Mouse (Mus musculus): ENCODE data around the gene Cbl.
"Not testable (repeated sequence)": the region's sequence is repeated elsewhere in the genome, so short reads cannot be mapped to it uniquely, and the experiment has no call there.

The Cbl gene

DNA sequence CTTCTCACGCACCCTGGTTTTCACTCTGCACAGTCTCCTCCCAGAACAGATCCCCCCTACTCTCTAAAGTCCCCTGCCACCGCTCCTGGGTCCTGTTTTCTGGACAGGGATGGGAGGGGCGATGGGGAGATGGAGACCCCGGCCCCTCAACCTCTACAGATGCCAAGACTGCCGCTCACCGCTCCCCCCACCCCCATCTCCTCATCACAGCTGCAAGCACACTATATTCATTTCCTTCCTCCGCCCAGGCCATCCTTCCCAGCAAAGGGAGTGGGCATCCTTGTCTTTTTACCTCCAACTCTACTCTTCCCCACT lies 102.6 kb downstream of the Cbl start:
- peak; percentile 29 for DNase-seq (ENCODE audit: extremely low spot score, low spot score)

GRCm38 (mm10) chr9:44130581-44131275 lies 103.1 kb downstream of the Cbl start:
- DNase-seq (ENCODE audit: extremely low spot score, low spot score) = peak; percentile 61

- peak; percentile 74 for DNase-seq (ENCODE audit: extremely low spot score, low spot score)
These were observed 103.8 kb downstream of the Cbl start for GRCm38 (mm10) chr9:44130034-44130433.

GRCm38 (mm10) chr9:44129633-44130032 lies 104.2 kb downstream of the Cbl start:
- DNase-seq (ENCODE audit: extremely low spot score, low spot score) = no peak

DNA sequence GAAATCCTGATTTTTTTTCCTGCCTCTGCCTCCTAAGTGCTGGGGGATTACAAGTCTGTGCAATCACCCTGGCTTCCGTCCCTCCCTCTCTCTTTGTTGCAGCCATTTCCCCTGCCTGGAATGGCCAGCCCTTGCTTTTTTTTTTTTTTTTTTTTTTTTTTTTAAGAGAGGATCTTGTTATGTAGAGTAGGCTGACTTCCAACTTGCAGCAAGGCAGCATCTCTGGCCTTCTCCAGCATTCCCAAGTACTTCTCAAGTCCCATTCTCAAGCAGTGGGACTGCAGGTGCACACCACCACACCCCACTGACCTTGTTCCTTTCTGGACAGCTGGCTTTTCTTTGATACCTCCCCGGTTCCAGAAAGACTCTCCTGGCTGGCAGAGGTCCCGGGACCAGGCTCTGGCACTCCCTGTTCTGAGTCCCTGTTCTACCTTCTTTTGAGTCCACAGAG lies 106.5 kb downstream of the Cbl start:
- DNase-seq (ENCODE audit: extremely low spot score, low spot score) = peak; percentile 11

DNA sequence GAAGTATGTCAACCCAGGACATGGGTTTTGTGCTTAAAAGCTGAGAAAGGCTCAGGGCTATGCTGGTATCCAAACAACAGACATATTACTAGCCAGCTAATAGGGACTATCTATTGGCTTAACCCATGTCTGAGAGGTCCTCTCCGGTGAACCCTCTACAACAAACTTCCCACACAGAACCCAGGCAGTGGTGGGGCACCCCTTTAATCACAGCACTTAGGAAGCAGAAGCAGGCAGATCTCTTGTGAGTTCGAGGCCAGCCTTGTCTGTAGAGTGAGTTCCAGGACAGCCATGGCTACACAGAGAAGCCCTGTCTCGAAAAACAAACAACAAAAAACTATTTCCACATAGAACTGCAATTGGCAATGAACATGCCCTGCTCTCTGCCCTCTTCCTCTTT lies 107.1 kb downstream of the Cbl start:
- peak; percentile 12 for DNase-seq (ENCODE audit: extremely low spot score, low spot score)

DNA sequence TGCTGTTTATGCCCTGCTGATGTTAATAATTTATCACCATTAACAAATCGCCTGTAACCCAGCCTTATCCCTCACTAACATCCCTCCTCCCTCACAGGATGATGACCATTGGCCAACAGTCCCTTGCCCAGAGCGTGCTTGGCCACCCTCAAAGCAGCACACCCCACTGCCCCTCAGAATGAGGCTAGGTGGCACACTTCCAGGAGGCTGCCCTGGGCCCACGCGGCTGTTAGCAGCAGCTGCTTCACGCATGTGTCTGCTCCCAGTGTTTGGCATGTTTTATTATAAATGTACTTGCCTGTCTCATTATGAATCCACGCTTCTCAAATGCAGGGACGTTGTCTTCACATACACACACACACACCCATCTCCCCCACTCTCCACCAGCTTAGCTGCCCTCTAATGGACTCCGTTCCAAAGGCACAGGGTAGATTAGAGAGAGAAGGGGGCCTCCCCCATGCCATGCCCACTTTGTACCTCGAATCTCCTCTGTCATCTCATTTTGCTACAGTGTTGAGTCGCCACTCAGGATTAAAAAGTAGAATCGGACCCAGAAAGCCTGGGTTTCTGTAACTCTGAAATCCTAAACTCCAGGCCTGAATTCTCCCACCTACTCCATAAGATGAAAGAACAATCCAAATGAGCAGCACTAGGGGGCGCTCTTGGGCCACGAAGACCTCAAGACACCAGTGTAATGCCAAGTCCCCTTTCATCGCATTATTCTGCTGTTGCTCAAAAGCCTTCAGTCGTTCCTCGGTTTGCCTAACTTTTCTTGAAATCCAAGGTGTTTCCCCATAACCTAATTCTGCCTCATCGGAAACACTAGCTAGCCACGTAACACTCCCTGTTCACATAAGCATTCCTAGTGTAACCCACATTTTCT lies 108.1 kb downstream of the Cbl start:
- peak; percentile 87 for DNase-seq (ENCODE audit: extremely low spot score, low spot score)

DNA sequence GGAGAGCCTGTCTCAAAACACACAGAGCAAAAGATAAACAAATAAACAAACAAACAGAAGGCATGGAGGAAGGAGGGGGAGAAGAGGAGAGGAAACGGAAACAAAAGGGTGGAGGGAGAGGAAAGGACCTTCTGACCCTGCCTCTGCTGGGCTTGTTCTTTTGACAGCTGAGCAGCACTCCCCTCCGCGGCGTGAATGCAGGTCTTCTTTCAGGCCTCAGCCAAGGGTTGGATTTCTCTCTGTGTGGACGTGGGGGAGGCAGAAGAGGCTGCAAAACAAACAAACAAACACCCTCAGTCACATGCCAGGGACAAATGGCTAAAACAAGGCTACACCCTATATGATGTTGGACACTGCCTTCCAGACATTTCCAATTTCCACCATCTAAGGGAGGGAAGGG lies 108.8 kb downstream of the Cbl start:
- no peak for DNase-seq (ENCODE audit: extremely low spot score, low spot score)

DNA sequence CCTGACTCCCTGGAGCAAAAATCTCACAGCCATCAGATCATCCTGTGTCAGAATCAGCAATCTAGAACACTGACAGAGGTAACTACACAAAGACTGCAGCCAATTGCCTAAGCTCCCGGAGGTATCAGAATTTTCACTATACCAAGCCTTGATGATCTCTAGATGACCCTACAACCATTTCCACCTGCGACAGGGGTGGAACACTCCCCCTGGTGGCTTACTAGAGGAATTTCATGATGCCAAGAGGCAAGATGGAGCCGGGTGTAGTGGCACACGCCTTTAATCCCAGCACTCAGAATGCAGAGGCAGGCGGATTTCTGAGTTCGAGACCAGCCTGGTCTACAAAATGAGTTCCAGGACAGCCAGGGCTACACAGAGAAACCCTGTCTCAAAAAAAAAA lies 109.5 kb downstream of the Cbl start:
- no peak for DNase-seq (ENCODE audit: extremely low spot score, low spot score)

- DNase-seq (ENCODE audit: extremely low spot score, low spot score) = no peak
These were observed 113.8 kb downstream of the Cbl start for GRCm38 (mm10) chr9:44119948-44120465.

- no peak for DNase-seq (ENCODE audit: extremely low spot score, low spot score)
These were observed 114.8 kb downstream of the Cbl start for GRCm38 (mm10) chr9:44119011-44119410.

DNA sequence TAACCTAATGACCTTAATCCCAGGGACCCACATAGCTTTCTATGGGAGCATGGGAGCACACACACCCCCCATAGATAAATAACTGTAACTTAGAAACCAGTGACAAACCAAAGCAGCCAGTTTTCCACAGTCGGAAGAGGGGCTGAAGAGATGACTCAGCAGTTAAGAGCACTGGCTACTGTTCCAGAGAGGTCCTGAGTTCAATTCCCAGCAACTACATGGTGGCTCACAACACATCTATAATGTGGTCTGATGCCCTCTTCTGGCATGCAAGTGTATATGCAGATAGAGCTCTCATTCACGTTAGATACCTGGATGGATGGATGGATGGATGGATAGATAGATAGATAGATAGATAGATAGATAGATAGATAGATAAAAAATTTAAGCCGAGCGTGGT lies 117.7 kb downstream of the Cbl start:
- no peak for DNase-seq (ENCODE audit: extremely low spot score, low spot score)

GRCm38 (mm10) chr9:44115599-44115998 lies 118.2 kb downstream of the Cbl start:
- no peak for DNase-seq (ENCODE audit: extremely low spot score, low spot score)

DNA sequence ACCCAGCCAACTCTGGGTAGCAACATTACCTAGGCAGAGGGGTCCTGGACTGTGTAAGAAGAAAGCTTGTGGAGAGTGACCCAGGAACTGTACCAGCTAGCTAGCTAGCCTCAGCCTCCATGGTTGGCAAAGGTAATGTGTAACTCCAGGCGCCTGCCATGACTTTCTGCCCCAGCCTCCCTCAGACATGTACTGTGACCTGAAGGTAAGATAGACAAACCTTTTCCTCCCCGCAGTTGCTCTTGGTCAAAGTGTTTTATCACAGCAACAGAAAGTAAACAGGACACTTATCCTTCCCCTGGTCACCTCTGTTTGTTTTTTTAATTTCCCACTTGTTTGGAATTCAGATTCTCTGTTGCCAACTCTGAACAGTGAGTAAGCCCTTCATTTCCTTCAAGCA lies 119.4 kb downstream of the Cbl start:
- DNase-seq (ENCODE audit: extremely low spot score, low spot score) = no peak

DNA sequence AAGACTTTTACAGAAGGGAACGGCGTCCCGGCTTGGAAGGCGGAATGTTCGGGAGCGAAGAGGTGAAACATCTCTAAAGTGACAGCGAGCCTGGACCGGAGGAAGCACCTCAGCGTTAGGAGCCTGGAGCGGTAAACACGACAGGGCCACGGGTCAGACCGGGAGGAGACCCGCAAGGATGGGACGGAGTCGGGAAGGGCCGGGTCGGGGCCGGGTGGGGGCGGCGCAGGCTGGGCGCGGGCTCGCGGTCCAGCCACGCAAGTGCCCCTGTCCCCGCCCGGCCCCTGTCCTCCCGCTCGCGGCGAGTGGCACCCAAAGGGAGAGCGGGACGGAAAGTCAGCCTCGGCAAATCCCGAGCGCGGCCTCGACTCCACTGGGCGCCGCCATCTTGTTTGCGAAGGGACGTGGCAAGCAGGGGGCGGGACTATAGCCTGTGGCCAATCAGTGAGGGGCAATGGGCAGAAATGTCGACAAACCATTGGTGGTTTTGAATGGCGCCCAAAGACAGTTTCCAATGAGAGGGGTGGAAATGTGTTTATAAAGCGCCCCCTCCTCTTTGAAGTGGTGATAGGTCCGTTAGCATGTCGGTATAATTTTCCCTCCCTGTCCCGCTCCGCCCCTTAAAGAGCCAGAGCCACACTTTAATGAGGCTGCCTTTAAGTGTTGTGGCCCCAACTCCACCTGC lies 120.6 kb downstream of the Cbl start, which contains the start of the genes Gm49380 and Rnf26:
Gm49380 (minus strand) TSS at position 396 of the 685 bp plus-strand sequence.
Rnf26 (minus strand) TSS at position 413 of the 685 bp plus-strand sequence.
- DNase-seq (ENCODE audit: extremely low spot score, low spot score) = peak; percentile 93

- not testable (repeated sequence) for DNase-seq (ENCODE audit: extremely low spot score, low spot score)
These were observed 121.9 kb downstream of the Cbl start for GRCm38 (mm10) chr9:44111909-44112308.

DNA sequence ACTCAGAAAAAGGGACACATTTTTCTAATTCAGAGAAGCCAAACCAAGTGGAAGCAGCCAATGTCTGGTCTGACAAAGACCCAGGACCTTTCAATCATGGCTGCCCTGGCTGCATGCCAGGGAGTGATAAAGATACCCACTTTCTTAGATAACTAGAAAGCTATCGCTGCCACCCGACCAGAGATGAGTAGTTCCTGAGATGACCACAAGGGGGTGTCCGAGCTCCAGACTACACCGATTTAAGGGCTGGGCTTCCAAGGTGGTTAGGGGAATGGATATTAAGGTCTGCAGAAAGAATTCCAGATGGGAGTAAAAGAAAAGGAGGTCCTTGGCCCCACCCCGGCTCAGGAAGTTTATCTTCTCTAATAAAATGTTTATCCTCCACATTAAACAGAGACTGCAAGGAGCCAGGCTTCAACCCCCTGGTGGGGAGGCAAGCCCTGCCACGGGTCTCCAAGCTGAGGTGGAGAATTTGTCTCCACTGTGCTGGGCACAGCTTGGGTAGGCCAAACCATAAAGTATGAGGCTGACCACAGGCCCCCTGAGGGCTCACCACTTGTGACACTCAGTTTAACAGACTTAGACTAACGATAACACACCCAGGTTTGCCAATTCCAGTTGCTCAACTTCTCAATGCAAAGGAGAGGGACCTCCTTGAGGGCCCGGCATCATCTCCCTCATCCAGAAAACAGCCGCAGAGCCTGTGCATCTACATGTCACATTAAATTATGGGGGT lies 124.3 kb downstream of the Cbl start:
- DNase-seq (ENCODE audit: extremely low spot score, low spot score) = peak; percentile 80

- no peak for DNase-seq (ENCODE audit: extremely low spot score, low spot score)
These were observed 125.4 kb downstream of the Cbl start for GRCm38 (mm10) chr9:44108269-44109055.

DNA sequence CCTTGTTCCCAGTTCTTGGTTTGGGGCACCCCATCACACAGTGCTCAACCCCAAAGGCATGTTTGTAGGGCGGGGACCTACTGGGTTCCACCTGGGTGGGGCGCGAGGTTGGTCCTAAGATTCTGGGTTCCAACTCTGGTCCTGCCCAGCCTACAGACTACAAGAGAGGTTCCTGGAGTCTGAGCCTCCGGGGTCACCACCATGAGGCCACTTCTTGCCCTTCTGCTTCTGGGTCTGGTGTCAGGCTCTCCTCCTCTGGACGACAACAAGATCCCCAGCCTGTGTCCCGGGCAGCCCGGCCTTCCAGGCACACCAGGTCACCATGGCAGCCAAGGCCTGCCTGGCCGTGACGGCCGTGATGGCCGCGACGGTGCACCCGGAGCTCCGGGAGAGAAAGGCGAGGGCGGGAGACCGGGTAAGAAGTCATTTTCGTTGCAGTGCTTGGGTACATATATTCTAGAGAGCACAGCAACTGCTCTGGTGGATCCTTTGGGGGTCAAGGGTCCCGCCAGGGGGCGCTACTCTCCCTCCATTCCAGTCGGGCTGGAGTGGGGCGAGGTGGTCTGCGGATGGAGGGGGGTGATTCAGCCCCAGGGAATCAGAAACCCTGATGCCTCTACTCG lies 126.2 kb downstream of the Cbl start:
- peak; percentile 56 for DNase-seq (ENCODE audit: extremely low spot score, low spot score)

GRCm38 (mm10) chr9:44107110-44107509 lies 126.7 kb downstream of the Cbl start, which contains the start of gene C1qtnf5:
Gene C1qtnf5, plus strand, starts transcription at chr9:44107245.
- DNase-seq (ENCODE audit: extremely low spot score, low spot score) = no peak

All from neural tube, embryonic 10.5 days (tissue).